Mouse (Mus musculus): ENCODE results near the gene Fcho1. TPM values are rescaled to one million over a fixed set of nuclear protein-coding genes. Genes with fewer than 3 reads are reported as not detected.
"Not testable (repeated sequence)": the region's sequence is repeated elsewhere in the genome, so short reads cannot be mapped to it uniquely, and the experiment has no call there.

Fcho1 gene
- polyA plus RNA-seq, 1 experiment, result 8.8 TPM

DNA sequence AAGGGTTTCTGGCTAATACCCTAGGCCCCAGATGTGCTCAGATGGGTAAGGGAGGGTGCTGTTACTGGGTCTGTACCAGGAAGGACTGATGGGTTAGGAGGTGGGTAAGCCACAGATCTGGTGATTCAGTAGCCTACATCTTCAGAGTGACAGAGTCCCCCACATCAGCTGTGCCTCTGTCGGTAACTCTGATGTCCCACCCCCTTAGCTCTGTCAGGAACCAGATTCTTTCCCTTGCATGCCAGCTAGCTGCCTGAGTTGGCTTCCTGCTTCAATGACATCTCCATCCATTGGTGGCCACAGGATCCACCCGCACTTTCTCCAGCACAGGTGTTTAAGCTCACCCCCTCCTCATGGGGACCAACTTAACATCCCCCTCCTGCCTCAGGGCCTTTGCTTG lies 13.9 kb downstream of the Fcho1 start:
- no peak overlapping the region for H3K27ac ChIP-seq (ENCODE audit: insufficient read depth, low read length)
- H3K4me3 ChIP-seq (ENCODE audit: low read depth, low read length), result no peak overlapping the region
- H3K4me1 ChIP-seq (ENCODE audit: control insufficient read depth, insufficient read depth, low read length), result peaks cover 2% of the 10 kb centered on the region
- no peaks in the 10 kb centered on the region for H3K9me3 ChIP-seq (replicated peaks; ENCODE audit: control insufficient read depth, insufficient read depth, low read length, poor library complexity, severe bottlenecking)
- no peaks in the 10 kb centered on the region for H3K27me3 ChIP-seq (ENCODE audit: control insufficient read depth, insufficient read depth, low read length, poor library complexity, severe bottlenecking)
- no peak overlapping the region for H3K9ac ChIP-seq (ENCODE audit: low read depth, poor library complexity, severe bottlenecking)
- H3K36me3 ChIP-seq (ENCODE audit: control insufficient read depth, insufficient read depth, low read length, poor library complexity, severe bottlenecking), result no peaks in the 10 kb centered on the region
- TF ChIP-seq EP300 (IDR thresholded peaks at IDR 0.05; ENCODE audit: insufficient read depth, low read depth, low read length) (no peak), CTCF (IDR thresholded peaks at IDR 0.05; ENCODE audit: low read depth, low read length) (no peak), POLR2A (IDR thresholded peaks at IDR 0.05; ENCODE audit: insufficient read depth, low read length) (no peak)

GRCm38 (mm10) chr8:71709800-71710446 lies 15.6 kb downstream of the Fcho1 start:
- Histone ChIP-seq H3K36me3 (ENCODE audit: control insufficient read depth, insufficient read depth, low read length, poor library complexity, severe bottlenecking) (no peaks in the 10 kb centered on the region), H3K27ac (ENCODE audit: insufficient read depth, low read length) (no peak overlapping the region), H3K9ac (ENCODE audit: low read depth, poor library complexity, severe bottlenecking) (no peak overlapping the region), H3K4me3 (ENCODE audit: low read depth, low read length) (peak overlapping the region; percentile 42), H3K4me1 (ENCODE audit: control insufficient read depth, insufficient read depth, low read length) (no peaks in the 10 kb centered on the region), H3K27me3 (ENCODE audit: control insufficient read depth, insufficient read depth, low read length, poor library complexity, severe bottlenecking) (no peaks in the 10 kb centered on the region), H3K9me3 (replicated peaks; ENCODE audit: control insufficient read depth, insufficient read depth, low read length, poor library complexity, severe bottlenecking) (no peaks in the 10 kb centered on the region)
- TF ChIP-seq POLR2A (IDR thresholded peaks at IDR 0.05; ENCODE audit: insufficient read depth, low read length), result no peak
- peak; percentile 48; the same call in 1 of the 2 replicates for TF ChIP-seq EP300 (IDR thresholded peaks at IDR 0.05; ENCODE audit: insufficient read depth, low read depth, low read length)
- peak; percentile 95 for TF ChIP-seq CTCF (IDR thresholded peaks at IDR 0.05; ENCODE audit: low read depth, low read length)

- no peak for TF ChIP-seq CTCF (IDR thresholded peaks at IDR 0.05; ENCODE audit: low read depth, low read length)
- TF ChIP-seq POLR2A (IDR thresholded peaks at IDR 0.05; ENCODE audit: insufficient read depth, low read length), result no peak
- TF ChIP-seq EP300 (IDR thresholded peaks at IDR 0.05; ENCODE audit: insufficient read depth, low read depth, low read length), result no peak
- H3K27ac ChIP-seq (ENCODE audit: insufficient read depth, low read length), result no peak overlapping the region
- H3K27me3 ChIP-seq (ENCODE audit: control insufficient read depth, insufficient read depth, low read length, poor library complexity, severe bottlenecking), result no peaks in the 10 kb centered on the region
- H3K4me3 ChIP-seq (ENCODE audit: low read depth, low read length), result peak overlapping the region; percentile 42
- H3K4me1 ChIP-seq (ENCODE audit: control insufficient read depth, insufficient read depth, low read length), result no peaks in the 10 kb centered on the region
- H3K9me3 ChIP-seq (replicated peaks; ENCODE audit: control insufficient read depth, insufficient read depth, low read length, poor library complexity, severe bottlenecking), result no peaks in the 10 kb centered on the region
- no peaks in the 10 kb centered on the region for H3K36me3 ChIP-seq (ENCODE audit: control insufficient read depth, insufficient read depth, low read length, poor library complexity, severe bottlenecking)
- H3K9ac ChIP-seq (ENCODE audit: low read depth, poor library complexity, severe bottlenecking), result no peak overlapping the region
Measured at GRCm38 (mm10) chr8:71709134-71709799, 16.2 kb downstream of the Fcho1 start.

GRCm38 (mm10) chr8:71707874-71708273 lies 17.6 kb downstream of the Fcho1 start:
- Histone ChIP-seq H3K4me1 (ENCODE audit: control insufficient read depth, insufficient read depth, low read length) (no peaks in the 10 kb centered on the region), H3K4me3 (ENCODE audit: low read depth, low read length) (no peak overlapping the region), H3K9me3 (replicated peaks; ENCODE audit: control insufficient read depth, insufficient read depth, low read length, poor library complexity, severe bottlenecking) (no peaks in the 10 kb centered on the region), H3K27me3 (ENCODE audit: control insufficient read depth, insufficient read depth, low read length, poor library complexity, severe bottlenecking) (no peaks in the 10 kb centered on the region), H3K36me3 (ENCODE audit: control insufficient read depth, insufficient read depth, low read length, poor library complexity, severe bottlenecking) (no peaks in the 10 kb centered on the region), H3K9ac (ENCODE audit: low read depth, poor library complexity, severe bottlenecking) (no peak overlapping the region), H3K27ac (ENCODE audit: insufficient read depth, low read length) (no peak overlapping the region)
- TF ChIP-seq CTCF (IDR thresholded peaks at IDR 0.05; ENCODE audit: low read depth, low read length) (peak; percentile 94), EP300 (IDR thresholded peaks at IDR 0.05; ENCODE audit: insufficient read depth, low read depth, low read length) (no peak)

- not testable (repeated sequence) for H3K36me3 ChIP-seq (ENCODE audit: control insufficient read depth, insufficient read depth, low read length, poor library complexity, severe bottlenecking); H3K27ac ChIP-seq (ENCODE audit: insufficient read depth, low read length); H3K4me1 ChIP-seq (ENCODE audit: control insufficient read depth, insufficient read depth, low read length); H3K9ac ChIP-seq (ENCODE audit: low read depth, poor library complexity, severe bottlenecking); H3K4me3 ChIP-seq (ENCODE audit: low read depth, low read length); H3K9me3 ChIP-seq (replicated peaks; ENCODE audit: control insufficient read depth, insufficient read depth, low read length, poor library complexity, severe bottlenecking); H3K27me3 ChIP-seq (ENCODE audit: control insufficient read depth, insufficient read depth, low read length, poor library complexity, severe bottlenecking)
Measured at GRCm38 (mm10) chr8:71703400-71703799, 22.1 kb downstream of the Fcho1 start.

- Histone ChIP-seq H3K36me3 (ENCODE audit: control insufficient read depth, insufficient read depth, low read length, poor library complexity, severe bottlenecking) (no peaks in the 10 kb centered on the region), H3K4me3 (ENCODE audit: low read depth, low read length) (no peak overlapping the region), H3K27me3 (ENCODE audit: control insufficient read depth, insufficient read depth, low read length, poor library complexity, severe bottlenecking) (no peaks in the 10 kb centered on the region), H3K4me1 (ENCODE audit: control insufficient read depth, insufficient read depth, low read length) (peaks cover 3% of the 10 kb centered on the region), H3K9ac (ENCODE audit: low read depth, poor library complexity, severe bottlenecking) (no peak overlapping the region), H3K27ac (ENCODE audit: insufficient read depth, low read length) (no peak overlapping the region), H3K9me3 (replicated peaks; ENCODE audit: control insufficient read depth, insufficient read depth, low read length, poor library complexity, severe bottlenecking) (no peaks in the 10 kb centered on the region)
- TF ChIP-seq CTCF (IDR thresholded peaks at IDR 0.05; ENCODE audit: low read depth, low read length) (no peak), EP300 (IDR thresholded peaks at IDR 0.05; ENCODE audit: insufficient read depth, low read depth, low read length) (no peak), POLR2A (IDR thresholded peaks at IDR 0.05; ENCODE audit: insufficient read depth, low read length) (no peak)
Measured at GRCm38 (mm10) chr8:71702923-71703322, 22.6 kb downstream of the Fcho1 start.

All from ES-Bruce4 (cell line).